Mouse (Mus musculus) kidney, adult 9 months (tissue): ENCODE measurements around the gene Nubp1.

ENCODE experiments used
- DNase-seq: peaks from one replicate; pipeline ENCODE4 v3.0.0; 2022

Nubp1 gene

DNA sequence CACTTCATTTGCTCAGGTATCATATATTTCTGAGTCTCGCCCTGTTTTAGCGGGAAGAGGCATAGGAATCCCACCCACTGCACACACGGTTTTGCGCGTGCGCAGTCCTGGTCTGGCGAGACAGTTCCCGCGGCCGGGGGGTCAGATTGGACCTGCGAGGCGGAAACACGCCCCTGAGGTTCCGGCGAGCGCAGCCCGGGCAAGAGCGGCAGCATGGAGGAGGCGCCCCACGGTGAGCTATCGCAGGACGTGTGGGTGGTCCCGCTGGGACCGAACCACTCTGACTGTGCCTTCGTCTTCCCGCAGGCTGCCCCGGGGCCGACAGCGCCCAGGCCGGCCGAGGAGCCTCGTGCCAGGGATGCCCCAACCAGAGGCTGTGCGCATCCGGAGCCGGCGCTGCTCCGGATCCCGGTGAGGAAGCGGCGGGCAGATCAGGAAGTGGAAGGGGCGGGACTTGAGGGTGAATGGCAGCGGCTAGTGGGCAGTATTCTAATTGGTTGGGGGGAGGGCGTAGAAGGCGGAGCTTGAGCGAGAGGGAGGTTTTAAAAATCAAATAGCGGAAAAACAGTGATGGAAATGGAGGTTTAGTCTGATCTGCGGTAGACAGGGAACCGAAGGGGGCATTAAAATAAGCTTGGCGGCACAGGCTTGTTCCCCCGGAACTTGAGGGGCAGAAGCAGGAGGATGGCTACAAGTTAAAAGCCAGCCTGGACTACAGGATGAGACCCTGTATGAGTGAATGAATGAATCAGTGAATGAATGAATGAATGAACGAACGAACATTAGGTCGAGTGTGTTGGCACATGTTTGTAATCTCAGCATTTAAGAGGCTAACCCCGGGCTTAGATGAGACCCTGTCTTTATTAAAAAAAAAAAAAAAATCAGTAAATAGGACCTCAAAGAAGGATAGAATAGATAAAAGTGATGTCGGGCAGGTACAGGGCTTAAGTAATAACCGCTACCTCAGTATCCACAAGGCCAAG lies at the start of gene Nubp1:
Gene Nubp1, plus strand, starts transcription at position 185 of the 983 bp plus-strand sequence.
- peak; percentile 96 for DNase-seq

DNA sequence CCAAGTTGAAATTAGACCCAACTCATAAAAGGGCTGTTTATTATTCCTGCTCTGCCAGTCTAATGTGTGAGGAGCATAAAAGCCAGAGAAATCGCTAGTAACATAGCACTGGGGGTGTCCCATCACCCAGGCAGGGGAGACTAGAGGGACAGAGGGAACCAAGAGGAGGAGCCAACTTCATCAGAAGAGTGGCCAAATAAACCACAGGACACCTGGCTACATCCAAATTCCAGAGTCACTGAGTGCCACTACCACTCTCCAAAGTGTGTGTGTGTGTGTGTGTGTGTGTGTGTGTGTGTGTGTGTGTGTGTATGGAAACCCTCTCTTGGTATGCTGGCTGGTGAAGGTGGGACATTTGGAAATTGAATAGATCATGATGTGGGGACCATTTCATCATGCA lies 48.7 kb upstream of the Nubp1 start:
- no peak for DNase-seq

DNA sequence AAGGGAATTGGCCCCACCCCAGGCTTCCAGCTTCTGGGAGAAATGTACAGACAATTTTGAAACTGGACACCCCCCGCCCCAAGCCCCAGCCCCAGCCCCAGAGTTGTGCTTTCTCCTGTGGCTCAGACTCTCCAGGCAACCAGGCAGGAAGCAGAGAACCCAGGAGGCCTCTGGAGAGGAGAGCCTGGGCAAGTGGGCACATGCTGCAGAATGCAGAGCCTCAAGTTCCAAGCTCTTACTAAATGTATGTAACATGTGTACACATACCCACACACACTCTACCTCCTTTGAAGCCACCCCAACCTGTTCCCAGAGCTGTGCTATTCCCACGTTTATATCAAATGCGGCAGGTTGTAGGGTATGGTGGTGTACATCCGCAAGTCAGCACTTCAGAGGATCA lies 46.0 kb upstream of the Nubp1 start:
- DNase-seq = no peak

DNA sequence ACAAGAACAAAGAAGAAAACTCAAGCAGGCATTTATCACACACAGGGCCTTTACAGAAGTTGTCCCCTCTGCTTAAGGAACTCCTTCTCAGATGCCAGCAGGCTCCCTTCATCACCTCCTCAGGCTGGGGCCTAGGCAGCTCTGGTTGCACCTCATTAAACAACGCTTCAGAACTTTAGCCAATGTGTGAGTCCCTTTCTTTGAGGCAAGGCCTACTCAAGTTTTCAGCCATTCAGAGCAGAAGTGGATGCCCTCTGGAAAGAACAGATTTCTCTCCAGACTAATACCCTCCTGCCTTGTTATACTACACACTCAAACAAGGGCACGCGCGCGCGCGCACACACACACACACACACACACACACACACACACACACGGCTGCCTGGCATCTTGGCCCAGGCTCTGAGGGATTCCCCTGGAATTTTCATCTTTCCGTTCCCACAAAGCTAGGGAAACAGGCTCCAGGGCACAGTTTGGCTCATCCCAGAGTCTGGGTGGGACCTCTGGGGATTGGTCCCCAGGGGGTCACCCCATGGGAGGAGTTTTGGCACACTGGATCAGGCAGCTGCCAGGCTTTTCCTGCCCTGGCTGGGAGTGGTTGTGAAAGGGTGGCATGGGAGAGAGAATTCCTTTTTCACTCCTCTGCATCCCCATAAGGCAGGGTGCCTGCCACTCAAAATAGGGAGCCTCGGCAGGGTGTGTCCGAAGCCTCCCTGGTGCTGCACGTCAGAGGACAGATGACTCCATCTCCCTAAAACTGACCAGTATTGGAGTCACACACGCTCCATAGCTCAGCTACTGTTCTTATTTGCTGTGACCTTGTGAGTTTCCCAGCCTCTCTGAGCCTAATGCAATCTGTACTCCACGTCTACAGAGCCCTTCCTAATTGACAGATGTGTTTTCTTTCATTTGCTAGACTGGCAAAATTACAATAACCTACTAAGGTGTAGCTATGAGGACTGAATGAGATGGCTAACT lies 45.2 kb upstream of the Nubp1 start:
- no peak for DNase-seq

DNA sequence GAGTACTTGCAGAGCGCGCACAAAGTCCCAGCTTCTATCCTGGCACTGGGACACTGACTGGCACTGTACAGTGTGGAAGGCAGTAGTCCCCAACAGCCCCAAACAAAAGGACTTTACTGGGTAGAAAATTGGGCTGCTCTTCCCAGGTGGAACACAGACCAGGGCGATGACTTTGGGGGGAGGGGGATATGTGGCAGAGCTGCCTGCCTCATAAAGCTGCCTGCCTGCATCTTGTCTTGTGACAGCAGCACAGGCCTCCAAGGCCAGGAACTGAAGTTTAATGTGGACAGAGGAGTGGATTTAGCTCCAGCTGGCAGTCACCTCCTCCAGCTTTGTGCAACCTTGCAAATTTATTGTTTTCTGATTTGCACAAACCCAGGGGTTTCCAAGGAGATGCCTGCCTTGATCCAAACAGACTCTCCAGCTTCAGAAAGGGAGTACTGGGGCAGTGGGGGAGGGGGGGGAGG lies 42.2 kb upstream of the Nubp1 start:
- DNase-seq = no peak

DNA sequence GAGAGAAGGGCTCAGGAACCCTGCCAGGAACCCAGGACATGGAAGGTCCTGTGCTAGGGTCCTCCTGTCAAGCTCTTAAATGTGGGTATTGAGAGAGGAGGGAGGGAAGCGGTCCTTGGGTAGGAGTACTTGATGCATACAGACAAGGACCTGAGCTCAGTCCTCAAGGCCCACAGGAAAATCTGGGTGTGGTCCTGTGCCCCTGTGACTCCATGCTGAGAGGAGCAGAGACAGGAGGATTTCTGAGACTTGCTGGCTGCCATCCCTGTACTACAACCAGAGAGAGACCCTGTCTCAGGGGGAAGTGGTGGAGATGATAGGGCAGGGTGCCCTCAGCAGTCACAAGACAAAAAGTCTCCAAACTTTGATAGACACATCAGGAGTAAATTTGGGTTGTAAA lies 41.8 kb upstream of the Nubp1 start:
- DNase-seq = no peak

DNA sequence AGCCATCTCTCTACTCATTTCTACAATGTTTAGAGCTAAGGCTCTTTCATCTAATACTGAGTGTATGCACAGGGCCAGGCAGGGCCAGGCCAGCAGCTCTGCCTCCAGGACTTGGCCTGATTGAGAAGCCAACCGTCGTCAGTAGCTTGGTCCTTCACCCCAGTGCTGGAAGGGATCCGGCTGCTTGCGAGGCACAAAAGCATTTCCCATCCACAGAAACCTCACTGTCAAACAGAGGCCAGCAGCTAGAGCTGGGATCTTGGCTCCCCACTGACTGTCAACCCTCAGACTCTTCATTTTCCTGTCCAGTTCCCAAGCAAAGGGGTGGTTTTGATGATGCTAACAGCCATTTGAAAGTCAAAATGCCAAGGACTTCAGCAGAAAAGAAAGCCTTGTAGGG lies 39.4 kb upstream of the Nubp1 start:
- peak; percentile 16 for DNase-seq

DNA sequence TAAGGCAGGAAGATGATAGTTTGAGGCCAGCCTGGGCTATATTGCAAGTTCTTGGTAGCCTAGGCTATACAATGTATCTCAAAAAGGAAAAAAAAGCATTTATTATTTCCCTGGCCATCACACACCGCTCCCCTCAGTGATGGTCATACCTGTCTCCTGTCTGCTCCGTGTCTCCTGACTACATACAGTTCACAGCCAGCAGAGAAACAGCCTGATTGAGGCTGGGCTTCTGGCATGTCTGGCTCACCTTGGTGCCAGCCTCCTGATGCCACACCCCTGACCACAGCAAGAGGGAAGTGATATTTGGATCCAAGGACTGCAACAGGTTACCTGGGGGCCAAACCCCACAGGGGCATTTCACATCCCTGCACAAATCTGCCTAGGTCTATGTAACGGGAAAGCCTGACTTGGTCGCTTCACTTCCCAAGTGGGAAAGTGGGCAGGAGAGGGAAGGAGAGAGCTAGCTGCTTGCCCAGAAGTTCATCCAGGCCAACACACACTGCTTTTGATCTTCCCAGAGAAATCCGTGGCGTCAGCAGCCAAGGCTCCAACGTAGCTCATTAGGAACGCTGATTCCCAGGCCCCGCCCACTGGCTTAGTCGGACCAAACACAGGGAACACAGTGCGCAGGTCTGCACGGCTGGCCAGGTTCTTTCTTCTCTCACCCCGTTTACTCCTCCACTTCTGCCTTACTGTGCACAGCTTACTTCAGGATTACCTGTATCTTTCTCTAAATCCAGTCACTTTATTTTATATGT lies 37.3 kb upstream of the Nubp1 start:
- DNase-seq = peak; percentile 26

DNA sequence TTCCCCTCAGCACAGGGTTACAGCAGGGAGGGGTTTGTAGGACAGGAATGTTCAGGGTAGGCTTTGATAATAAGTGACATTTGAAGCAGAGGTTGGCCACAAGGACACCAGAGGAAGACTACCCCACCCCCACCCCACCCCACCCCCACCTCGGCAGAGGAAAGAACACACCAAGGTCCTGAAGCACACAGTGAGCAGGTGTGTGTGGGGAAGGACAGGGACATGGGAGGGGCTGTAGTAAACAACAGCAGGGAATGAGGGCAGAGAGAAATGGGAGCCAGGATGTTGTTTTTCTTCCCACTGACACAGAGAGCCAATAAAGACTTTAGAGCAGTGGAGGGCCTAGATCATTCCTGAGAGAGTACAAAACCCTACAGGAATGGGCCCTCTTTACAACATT lies 34.5 kb upstream of the Nubp1 start:
- DNase-seq = no peak

DNA sequence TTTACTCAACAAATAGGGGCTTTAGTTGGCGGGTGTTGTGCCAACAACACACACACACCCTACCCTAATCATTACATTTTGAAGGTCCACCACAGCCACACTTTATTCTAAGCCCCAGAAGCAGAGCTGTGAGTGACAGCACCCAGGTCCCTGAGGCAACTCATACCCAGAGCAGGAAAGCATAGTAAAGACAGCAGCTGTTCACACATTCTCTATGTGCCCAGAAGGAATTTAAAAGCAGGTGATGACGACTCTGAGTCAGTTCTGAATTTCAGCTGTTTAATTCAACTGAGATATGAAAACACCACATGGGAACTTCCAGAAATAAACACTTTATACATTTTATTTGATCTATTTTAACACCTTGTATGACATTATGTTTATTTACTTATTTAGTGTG lies 32.2 kb upstream of the Nubp1 start:
- no peak for DNase-seq

DNA sequence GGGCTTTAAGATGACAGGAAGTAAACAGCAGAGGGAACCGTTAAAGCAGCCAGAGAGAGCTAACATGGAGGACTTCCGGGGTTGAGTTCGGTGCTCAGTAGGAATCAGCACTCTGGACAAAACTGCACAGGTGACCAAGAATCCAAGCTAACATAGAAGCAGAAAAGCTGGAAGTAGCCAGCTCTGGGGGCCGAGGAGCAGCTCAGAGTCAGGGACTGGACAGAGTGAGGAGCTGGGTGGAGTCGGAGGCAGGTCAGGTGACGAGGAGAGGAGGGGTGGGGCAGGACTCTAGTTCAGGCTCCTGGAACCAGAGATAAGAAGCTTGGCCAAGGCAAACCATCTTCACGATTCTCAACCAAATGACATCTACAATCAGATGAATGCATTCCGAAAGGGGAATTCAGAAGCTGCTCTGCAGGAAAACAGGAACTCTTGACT lies 27.7 kb upstream of the Nubp1 start:
- no peak for DNase-seq

DNA sequence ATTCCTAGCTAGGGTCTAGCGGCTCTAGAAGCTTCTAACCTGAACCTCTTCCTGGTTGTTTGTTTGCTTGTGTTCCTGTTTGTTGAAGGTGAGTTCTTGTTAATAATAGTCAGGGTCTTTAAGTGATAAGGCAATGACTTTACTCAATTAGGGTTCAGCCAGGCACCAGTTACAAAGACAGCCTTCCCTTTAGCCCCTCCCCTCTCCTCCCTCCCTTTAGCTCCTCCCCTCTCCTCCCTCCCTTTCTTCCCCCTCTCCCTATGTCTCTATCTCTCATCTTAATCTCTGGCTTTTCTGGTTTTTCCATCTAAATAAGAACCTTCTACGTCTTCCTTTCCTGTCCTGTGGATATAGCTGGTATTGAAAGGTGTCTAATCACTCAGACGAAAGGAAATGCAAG lies 27.2 kb upstream of the Nubp1 start:
- no peak for DNase-seq

DNA sequence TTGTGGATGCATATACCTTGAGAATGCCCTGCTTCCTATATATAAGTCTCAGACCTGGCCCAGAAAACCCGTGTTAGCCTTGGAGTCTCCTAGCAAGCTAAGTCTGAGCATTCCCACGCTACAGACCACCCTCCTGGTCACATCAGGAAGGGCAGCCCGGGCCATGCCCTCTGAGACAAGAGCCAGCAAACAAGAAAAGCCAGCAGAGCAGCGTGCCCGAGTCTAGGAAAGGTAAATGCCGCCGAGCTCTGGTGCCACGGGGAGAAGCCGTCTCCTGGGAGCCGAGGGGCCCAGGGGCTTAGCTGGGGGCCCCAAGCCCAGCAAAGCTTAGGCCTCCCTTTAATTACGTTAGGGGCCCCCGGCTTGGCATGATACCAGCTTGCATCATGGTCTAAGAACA lies 26.5 kb upstream of the Nubp1 start:
- no peak for DNase-seq

DNA sequence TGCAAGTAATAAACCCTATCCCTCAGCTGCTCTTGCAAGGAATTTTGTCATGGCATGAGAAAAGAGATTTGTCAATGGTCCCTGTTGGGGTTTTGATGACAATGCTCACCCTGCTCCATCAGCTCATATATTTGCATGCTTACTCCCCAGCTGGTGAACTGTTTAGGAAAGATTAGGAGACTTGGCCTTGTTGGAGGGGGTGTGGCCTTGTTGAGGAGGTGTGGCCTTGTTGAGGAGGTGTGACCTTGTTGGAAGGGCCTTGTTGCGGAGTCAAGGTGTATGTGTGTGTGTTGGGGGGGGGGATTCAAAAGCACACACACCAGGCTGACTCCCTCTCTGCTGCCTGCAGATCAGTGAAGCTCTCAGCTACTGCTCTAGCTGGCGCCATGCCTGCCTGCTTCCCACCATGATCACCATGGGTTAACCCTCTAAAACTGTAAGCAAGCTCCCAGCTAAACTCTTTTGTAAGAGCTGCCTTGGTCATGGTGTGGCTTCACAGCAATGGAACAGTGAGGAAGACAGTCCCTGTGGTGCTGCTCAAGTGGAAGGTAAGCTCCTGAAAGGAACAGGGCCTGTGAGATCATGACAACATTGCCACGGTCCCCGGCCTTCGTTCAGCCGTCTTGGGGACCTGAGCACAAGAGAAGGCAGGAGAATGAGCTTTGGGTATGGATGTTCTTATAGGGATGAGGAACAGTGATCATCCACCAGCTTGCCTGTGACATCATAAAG lies 22.9 kb upstream of the Nubp1 start:
- no peak for DNase-seq

DNA sequence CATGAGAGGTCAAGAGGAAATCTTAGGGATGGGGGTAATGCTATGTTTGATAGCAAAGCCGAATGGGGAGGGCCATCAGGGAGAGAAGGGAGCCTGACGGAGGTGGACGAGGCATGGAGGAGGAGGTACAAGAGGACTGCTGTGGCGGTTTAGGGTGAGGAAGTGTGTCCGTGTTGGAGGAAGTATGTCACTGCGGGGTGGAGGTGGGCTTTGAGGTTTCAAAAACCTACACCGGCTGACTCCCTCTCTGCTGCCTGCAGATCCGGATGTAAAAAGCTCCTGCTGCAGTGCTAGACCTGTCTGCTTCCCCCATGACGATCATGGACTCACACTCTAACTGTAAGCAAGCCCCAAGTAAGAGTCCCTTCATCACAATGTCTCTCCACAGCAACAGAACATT lies 19.2 kb upstream of the Nubp1 start:
- no peak for DNase-seq

DNA sequence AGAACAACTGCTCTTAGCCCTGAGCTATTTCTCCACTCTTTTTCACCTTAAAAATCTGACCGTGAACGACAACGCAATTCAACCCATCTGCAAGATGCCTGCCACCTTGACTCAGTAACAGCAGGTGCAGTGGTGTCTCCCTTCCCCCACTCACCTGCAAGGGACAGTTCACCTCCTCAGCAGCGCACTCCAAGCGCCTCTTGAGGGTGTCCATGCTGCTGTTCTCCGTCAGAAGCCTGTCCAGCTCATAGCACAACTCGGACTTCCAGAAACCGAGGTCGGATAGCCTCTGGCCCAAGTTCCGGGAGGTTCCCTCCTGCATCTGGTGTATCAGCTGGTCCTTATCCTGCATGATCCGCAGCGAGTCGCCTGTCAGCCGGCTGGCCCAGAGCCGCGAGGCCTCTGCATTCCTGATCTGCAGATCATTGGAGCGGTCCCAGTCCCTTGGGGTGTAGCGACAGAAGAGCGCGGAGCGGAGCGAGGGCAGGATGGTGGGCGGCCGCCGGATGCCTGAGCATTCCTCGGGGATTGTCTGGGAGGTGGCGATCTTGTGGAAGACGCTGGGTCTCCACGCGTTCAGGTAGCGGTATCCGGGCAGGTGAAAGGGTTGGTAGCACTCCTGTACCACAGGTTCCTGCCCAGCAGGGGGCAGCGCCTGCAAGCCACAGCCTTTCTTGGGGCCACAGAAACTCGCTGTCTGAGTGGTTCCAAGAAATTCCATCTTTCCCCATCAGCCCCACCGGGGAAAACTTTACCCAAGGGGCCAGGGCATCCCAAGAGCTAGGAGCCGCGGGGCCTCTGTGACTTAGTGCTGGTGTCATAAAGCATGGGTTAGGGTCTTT lies 16.8 kb upstream of the Nubp1 start, which contains the start of gene Tekt5:
Gene Tekt5, minus strand, starts transcription at position 792 of the 842 bp plus-strand sequence.
- DNase-seq = peak; percentile 69

DNA sequence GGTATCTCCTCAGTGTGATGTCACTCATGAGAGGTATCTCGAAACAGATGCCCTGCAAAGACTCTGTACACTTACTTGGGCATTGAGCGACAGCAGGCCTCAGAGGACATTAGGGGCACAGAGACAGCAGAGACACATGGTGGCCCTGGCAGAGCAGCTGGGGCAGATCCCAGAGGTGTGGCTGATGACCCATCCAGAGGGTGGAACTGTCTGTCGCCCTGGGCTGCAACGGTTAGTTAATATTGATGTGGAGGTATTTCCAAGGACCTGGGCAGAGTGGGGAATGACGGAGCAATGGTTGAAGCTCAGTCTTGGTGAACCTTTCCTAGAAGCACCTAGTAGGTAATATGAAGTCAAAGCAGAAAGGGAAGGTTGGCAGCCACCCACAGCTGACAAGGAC lies 13.0 kb upstream of the Nubp1 start:
- DNase-seq = no peak

DNA sequence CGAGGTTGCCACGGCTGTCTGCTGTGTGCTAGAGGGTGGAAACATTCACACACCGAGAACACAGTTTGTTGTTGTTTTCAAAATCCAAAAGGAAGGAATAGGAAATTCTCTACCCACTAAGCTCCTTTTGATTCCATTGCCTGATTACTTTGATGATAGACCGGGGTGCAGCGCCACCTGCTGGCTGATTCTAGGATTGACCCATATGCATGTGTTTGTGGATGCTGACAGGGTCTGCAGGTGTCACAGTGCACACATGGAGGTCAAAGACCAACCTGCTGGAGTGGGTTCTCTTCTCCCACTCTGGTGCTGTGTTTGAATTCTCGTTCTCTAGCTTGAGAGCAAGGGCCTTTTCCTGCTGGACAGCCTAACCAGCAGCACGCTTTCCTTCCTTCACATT lies 12.6 kb upstream of the Nubp1 start:
- peak; percentile 85 for DNase-seq

DNA sequence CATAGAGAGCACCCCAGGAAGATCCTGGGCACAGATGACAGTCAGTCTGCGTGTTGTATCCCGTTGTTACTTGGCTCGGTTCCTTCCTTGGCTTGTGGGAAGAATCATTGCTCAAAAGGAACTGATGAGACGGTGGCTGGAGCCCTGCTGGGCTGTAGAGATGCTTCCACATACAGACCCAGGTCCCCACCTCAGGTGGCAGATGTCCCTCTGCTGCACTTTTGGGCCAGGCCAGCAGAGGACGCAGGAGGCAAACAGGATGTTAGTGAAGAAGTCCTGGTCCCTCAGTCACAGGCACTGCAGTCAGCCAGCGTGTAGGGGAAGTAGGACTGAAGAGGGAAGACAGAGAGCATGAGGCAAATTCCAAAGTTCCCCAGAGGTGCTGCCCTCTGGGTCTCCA lies 4.2 kb downstream of the Nubp1 start:
- DNase-seq = peak; percentile 75

DNA sequence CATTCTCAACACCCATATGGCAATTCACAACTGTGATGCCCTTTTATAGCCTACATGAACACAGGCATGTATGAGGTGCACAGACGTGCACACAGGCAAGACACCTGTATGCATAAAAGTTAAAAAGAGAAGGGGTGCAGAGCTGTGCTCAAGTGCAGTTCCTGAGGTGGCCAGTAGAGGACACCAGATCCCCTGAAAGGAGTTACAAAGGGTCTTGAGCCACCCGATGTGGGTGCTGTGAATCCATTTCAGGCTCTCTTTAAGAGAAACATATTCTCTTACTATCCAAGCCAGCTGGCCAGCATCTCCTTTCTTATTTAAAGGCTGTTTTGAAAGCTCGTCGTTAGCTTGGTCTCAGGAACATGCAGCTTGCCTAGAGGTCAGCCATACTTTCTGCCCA lies 5.1 kb downstream of the Nubp1 start:
- DNase-seq = no peak

DNA sequence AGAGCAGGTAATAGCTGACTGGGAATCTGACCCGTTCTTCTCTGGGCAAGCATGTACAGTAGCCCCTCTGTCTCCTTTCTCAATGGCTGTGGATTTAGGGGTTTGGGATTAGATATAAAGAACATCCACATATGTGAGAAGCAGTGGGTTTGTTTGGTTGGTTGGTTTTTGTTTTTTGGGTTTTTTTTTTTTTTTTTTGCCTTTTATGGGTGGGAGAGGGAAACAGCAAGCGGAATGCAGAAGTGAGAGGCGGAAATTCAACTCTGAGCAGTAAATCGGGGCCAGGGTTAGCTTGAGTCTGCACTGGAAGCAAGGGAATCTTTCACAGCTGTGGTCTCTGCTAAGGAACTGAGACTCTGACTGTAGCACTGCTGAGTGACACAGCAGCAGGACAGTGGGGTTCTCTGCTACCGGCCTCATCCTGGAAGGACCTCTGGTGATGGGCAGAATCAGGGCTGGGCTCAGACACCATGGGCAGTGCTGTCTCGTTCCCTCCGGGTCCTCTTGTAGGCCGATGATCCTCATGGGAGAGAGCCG lies 6.0 kb downstream of the Nubp1 start:
- DNase-seq = no peak
